Mouse (Mus musculus) kidney, adult 2 months (tissue): ENCODE measurements around the gene Cnih2.

ENCODE experiments used
- CTCF ChIP-seq: fragments of 200-500 bp; conservative IDR thresholded peaks from 2 replicates; pipeline ENCODE4 v1.5.1; 2011; ENCODE audit warnings: low read depth, mild to moderate bottlenecking, control low read depth, low read length, moderate library complexity, mixed read lengths; ENCODE audit not compliant: insufficient read depth, insufficient read length
- POLR2A ChIP-seq: fragments of 200-500 bp; IDR thresholded peaks from one replicate; pipeline ENCODE4 v1.6.1; 2011; ENCODE audit warnings: low read depth, low read length, control low read depth

DNA sequence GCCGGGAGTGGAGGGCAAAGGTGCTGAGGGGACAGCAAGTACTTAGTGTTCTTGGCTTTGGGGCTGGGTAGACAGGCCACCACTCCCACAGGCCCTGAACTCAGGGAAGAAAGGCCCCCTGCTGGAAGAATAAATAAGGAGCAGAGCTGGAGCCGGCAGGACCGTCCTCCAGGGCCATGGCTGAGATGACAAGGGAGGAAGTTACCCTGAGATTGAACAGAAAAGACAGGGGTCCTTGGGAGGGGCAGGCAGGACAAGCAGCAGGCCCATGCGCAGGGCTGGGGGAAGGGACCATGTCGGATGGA, 9.9 kb upstream of the Cnih2 start:
- TF ChIP-seq CTCF (peak; percentile 48), POLR2A (no peak)
